Mouse (Mus musculus): ENCODE data around the gene Palm2. TPM values are rescaled to one million over a fixed set of nuclear protein-coding genes. Genes with fewer than 3 reads are reported as not detected.
"Not testable (repeated sequence)": the region's sequence is repeated elsewhere in the genome, so short reads cannot be mapped to it uniquely, and the experiment has no call there.

The Palm2 gene
- polyA plus RNA-seq (2016; fragmentation: Nextera tagmentation; extraction: Ambion mirVana) = 3.7 and 4.1 TPM in 2 replicates

GRCm38 (mm10) chr4:57433941-57434704 is at the start of gene Palm2:
Palm2 (plus strand) TSS chr4:57434247.
- WGBS = under 1% methylated on average over 67 of the region's 67 CpGs
- peak; percentile 85 for DNase-seq (ENCODE audit: low spot score)
- no peaks in the 10 kb centered on the region for H3K36me3 ChIP-seq (replicated peaks)
- H3K27me3 ChIP-seq (replicated peaks; ENCODE audit: low read depth, poor library complexity, severe bottlenecking) = peaks cover 58% of the 10 kb centered on the region
- H3K9me3 ChIP-seq = no peaks in the 10 kb centered on the region
- H3K4me3 ChIP-seq = peak within 1 kb of the TSS; percentile 85
- H3K27ac ChIP-seq (replicated peaks) = peak within 1 kb of the TSS; percentile 75
- H3K4me1 ChIP-seq = peaks cover 21% of the 10 kb centered on the region

DNA sequence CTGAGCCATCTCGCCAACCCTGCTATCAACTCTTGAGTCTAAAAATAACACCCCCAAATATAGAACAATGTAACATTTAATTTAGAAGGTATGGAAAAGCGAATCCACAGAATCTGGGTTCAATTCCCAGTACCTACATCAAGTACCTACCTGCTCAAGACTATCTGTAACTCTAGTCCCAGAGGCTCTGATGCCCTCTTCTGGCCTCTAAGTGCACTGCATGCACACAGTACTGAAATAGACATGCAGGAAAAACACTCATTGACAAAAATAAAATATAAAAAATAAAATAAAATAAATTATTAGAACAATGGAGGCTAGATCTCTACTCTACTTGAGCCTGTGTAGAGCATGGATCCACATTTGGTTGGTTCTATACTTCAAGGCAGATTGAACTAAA is 49.7 kb upstream of the Palm2 start:
- Histone ChIP-seq H3K27me3 (replicated peaks; ENCODE audit: low read depth, poor library complexity, severe bottlenecking) (no peaks in the 10 kb centered on the region), H3K4me1 (peaks cover 17% of the 10 kb centered on the region), H3K4me3 (no peak overlapping the region), H3K27ac (replicated peaks) (no peak overlapping the region), H3K36me3 (replicated peaks) (no peaks in the 10 kb centered on the region), H3K9me3 (no peaks in the 10 kb centered on the region)
- 86% methylated on average over 2 of the region's 2 CpGs for WGBS
- no peak for DNase-seq (ENCODE audit: low spot score)

DNA sequence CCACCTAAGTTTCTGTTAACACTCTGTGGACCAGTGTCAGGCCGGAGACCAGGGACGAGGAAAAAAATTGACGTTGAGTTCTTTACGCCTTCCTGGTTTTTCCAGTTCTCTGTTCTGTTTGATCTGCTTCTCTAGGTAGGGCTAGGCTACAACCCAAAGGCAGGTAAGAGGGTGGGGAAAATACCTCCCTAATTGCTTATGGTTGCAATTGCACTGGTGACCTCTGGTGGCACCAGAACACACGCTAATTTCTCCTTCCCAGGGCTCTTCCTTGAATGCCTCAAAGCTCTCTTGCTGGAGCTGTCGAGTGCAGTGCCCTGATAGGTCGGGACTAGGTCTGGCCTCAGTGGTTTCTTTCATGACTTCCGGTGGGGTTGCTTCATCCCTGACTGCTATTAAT is 42.9 kb upstream of the Palm2 start:
- Histone ChIP-seq H3K4me3 (no peak overlapping the region), H3K27ac (replicated peaks) (no peak overlapping the region), H3K27me3 (replicated peaks; ENCODE audit: low read depth, poor library complexity, severe bottlenecking) (no peaks in the 10 kb centered on the region), H3K4me1 (peaks cover 5% of the 10 kb centered on the region; the same call in 1 of the 2 replicates), H3K36me3 (replicated peaks) (no peaks in the 10 kb centered on the region), H3K9me3 (no peaks in the 10 kb centered on the region)
- 58% methylated on average over 8 of the region's 8 CpGs for WGBS
- DNase-seq (ENCODE audit: low spot score) = no peak

DNA sequence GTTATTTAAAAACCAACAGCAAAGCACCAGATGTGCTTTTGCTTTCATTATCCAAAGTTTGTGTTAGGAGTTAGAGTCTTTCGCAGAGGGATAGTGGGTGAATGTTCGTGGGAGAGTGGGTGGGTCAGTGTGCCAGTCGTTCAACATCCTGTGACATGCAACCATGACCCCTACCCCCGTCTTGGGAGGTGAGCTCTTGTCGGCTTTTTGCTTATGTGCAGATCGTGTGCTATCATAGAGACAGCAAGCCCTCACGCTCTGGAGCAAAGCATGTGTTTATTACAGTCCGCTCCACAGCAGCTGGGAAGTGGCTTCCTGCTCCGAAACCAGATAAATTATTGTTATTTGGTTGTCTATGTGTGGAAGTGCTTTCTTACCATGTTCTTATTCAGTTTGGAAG is 37.6 kb upstream of the Palm2 start:
- Histone ChIP-seq H3K27ac (replicated peaks) (no peak overlapping the region), H3K4me3 (no peak overlapping the region), H3K9me3 (no peaks in the 10 kb centered on the region), H3K4me1 (peaks cover 2% of the 10 kb centered on the region; the same call in 1 of the 2 replicates), H3K27me3 (replicated peaks; ENCODE audit: low read depth, poor library complexity, severe bottlenecking) (no peaks in the 10 kb centered on the region), H3K36me3 (replicated peaks) (no peaks in the 10 kb centered on the region)
- WGBS = 84% methylated on average over 9 of the region's 9 CpGs
- DNase-seq (ENCODE audit: low spot score) = no peak

- H3K27me3 ChIP-seq (replicated peaks; ENCODE audit: low read depth, poor library complexity, severe bottlenecking); H3K36me3 ChIP-seq (replicated peaks); H3K4me1 ChIP-seq; H3K27ac ChIP-seq (replicated peaks); DNase-seq (ENCODE audit: low spot score); H3K9me3 ChIP-seq; H3K4me3 ChIP-seq: not testable (repeated sequence)
- 31% methylated on average over 6 of the region's 6 CpGs for WGBS
Observed at GRCm38 (mm10) chr4:57412385-57412784, 21.7 kb upstream of the Palm2 start.

GRCm38 (mm10) chr4:57413016-57413415 is 21.0 kb upstream of the Palm2 start:
- Histone ChIP-seq H3K27ac (replicated peaks) (no peak overlapping the region), H3K27me3 (replicated peaks; ENCODE audit: low read depth, poor library complexity, severe bottlenecking) (no peaks in the 10 kb centered on the region), H3K36me3 (replicated peaks) (no peaks in the 10 kb centered on the region), H3K9me3 (no peaks in the 10 kb centered on the region), H3K4me3 (no peak overlapping the region), H3K4me1 (no peaks in the 10 kb centered on the region)
- WGBS = 31% methylated on average over 7 of the region's 7 CpGs
- peak; percentile 35 for DNase-seq (ENCODE audit: low spot score)

DNA sequence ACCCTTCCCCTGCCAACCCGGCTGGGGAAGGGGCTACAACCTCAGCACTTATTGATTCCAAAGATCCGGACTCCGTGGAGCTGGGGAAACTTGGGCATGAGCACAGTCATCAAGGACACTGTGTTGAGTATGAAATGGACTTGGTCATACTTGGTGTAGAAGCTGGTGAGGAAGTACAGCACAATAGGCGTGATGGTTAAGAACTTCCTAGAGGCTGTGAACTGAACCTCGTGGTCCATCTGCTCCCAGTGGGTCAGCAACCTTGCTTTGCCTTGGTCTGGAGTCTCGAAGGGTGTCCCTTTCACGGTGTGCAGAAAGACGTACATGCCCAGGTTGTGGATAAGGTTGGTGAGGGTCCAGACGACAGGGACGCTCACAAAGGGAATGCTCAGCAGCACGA is 20.4 kb upstream of the Palm2 start:
- WGBS = 88% methylated on average over 11 of the region's 11 CpGs

DNA sequence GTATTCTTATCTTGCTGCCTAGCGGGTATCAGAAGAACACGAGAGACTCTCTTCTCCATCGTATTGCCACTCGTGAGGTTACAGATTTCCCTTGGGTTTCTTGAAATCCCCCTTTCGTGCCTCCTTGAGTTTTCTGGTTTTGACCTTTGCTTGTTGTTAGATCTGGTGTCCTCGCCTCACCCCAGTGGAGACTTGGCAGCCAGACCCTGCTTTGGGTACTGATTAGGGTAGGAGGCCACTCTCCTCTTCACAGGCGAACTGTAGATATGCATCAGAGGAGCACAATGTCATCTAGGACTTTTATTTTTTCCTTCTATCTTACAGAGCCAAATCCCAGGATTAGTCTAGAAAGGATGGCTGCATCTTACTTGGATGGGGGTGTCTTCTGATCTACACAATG is 10.0 kb upstream of the Palm2 start:
- H3K27ac ChIP-seq (replicated peaks) = no peak overlapping the region
- WGBS = 87% methylated on average over 7 of the region's 7 CpGs
- H3K9me3 ChIP-seq = no peaks in the 10 kb centered on the region
- DNase-seq (ENCODE audit: low spot score) = no peak
- H3K36me3 ChIP-seq (replicated peaks) = no peaks in the 10 kb centered on the region
- no peaks in the 10 kb centered on the region for H3K4me1 ChIP-seq
- H3K4me3 ChIP-seq = no peak overlapping the region
- H3K27me3 ChIP-seq (replicated peaks; ENCODE audit: low read depth, poor library complexity, severe bottlenecking) = no peaks in the 10 kb centered on the region

More for the DNA sequence above, 20.4 kb upstream of the Palm2 start:
- H3K4me1 ChIP-seq; H3K36me3 ChIP-seq (replicated peaks); H3K27me3 ChIP-seq (replicated peaks; ENCODE audit: low read depth, poor library complexity, severe bottlenecking); DNase-seq (ENCODE audit: low spot score); H3K9me3 ChIP-seq; H3K4me3 ChIP-seq; H3K27ac ChIP-seq (replicated peaks): not testable (repeated sequence)

GRCm38 (mm10) chr4:57428317-57428716 is 5.7 kb upstream of the Palm2 start:
- H3K27me3 ChIP-seq (replicated peaks; ENCODE audit: low read depth, poor library complexity, severe bottlenecking) = peaks cover 22% of the 10 kb centered on the region
- no peaks in the 10 kb centered on the region for H3K9me3 ChIP-seq
- no peaks in the 10 kb centered on the region for H3K36me3 ChIP-seq (replicated peaks)
- H3K4me3 ChIP-seq = no peak overlapping the region
- no peak for DNase-seq (ENCODE audit: low spot score)
- 79% methylated on average over 8 of the region's 8 CpGs for WGBS
- H3K27ac ChIP-seq (replicated peaks) = no peak overlapping the region
- 0 out of 2 replicates have a peak, but pooled peaks cover under 1% of the 10 kb centered on the region for H3K4me1 ChIP-seq

- 20% methylated on average over 19 of the region's 19 CpGs for WGBS
- Histone ChIP-seq H3K27ac (replicated peaks) (peak overlapping the region; percentile 75; the same call in 1 of the 2 replicates), H3K9me3 (no peaks in the 10 kb centered on the region), H3K4me1 (peaks cover 21% of the 10 kb centered on the region), H3K4me3 (peak overlapping the region; percentile 85), H3K27me3 (replicated peaks; ENCODE audit: low read depth, poor library complexity, severe bottlenecking) (peaks cover 58% of the 10 kb centered on the region), H3K36me3 (replicated peaks) (no peaks in the 10 kb centered on the region)
- DNase-seq (ENCODE audit: low spot score) = no peak
Observed at GRCm38 (mm10) chr4:57434705-57435360, 786 bp downstream of the Palm2 start.

DNA sequence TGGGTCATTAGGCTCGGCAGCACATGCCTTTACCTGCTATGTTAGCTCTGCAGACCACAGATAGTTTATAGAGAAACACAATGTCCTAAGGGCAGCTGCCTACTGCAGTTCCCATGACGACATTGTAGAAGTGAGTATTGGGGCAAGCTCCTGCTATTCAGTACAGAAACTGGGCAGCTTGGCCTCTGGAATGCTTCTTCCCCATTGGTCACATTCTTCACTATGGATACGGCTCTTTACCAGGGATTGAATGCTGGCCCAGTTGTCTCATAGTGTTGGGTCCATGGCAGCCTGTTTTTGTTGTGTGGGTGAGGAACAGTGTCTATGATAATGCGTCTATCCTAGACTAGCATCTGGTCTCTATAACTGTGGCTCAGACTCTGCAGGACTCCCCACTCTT is 2.2 kb downstream of the Palm2 start:
- Histone ChIP-seq H3K27ac (replicated peaks) (no peak overlapping the region), H3K36me3 (replicated peaks) (no peaks in the 10 kb centered on the region), H3K9me3 (no peaks in the 10 kb centered on the region), H3K4me1 (peaks cover 21% of the 10 kb centered on the region), H3K4me3 (no peak overlapping the region), H3K27me3 (replicated peaks; ENCODE audit: low read depth, poor library complexity, severe bottlenecking) (peaks cover 53% of the 10 kb centered on the region)
- WGBS = 57% methylated on average over 4 of the region's 4 CpGs
- DNase-seq (ENCODE audit: low spot score) = no peak

DNA sequence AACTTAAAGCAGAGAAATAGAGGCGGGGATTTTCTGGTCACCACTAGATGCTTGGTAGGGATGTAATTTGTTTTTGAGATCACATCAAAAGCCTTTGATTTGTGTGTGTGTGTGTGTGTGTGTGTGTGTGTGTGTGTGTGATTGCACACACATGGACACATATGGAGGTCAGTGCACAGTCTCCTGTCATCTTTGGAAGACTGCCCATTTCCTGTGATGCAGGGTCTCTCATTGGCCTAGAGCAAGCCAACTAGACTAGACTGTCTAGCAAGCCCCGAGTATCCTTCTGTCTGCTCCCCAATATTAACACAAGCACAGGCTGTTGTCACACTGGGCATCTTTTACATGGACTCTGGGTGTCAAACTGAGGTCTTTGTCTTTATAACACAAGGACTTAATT is 12.0 kb downstream of the Palm2 start:
- WGBS = 83% methylated on average over 2 of the region's 2 CpGs
- H3K36me3 ChIP-seq (replicated peaks) = no peaks in the 10 kb centered on the region
- no peaks in the 10 kb centered on the region for H3K27me3 ChIP-seq (replicated peaks; ENCODE audit: low read depth, poor library complexity, severe bottlenecking)
- no peak overlapping the region for H3K27ac ChIP-seq (replicated peaks)
- no peak for DNase-seq (ENCODE audit: low spot score)
- H3K4me1 ChIP-seq = no peaks in the 10 kb centered on the region
- H3K9me3 ChIP-seq = no peaks in the 10 kb centered on the region
- no peak overlapping the region for H3K4me3 ChIP-seq

DNA sequence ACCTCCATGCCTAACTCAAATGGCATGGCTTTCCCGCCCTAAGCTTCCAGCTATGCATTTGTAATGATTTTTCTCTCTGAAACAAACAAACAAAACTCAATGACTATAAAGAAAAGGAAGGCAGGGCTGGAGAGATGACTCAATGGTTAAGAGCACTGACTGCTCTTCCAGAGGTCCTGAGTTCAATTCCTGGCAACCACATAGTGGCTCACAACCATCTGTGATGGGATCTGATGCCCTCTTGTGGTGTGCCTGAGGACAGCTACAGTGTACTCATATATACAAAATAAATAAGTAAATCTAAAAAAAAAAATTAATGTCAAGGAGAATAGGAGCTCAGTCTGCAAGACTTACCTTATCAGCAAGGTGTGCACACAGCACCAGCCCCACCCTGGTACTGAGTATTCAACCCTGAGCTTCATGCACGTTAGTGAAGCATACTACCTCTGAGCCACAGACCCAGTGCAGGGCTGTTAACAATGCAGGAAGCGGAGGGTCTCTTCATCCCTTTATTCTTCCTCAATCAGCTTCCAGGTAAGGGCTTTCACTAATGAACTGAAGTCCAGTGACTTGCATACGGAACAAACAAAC is 12.9 kb downstream of the Palm2 start:
- H3K27ac ChIP-seq (replicated peaks) = no peak overlapping the region
- H3K27me3 ChIP-seq (replicated peaks; ENCODE audit: low read depth, poor library complexity, severe bottlenecking) = no peaks in the 10 kb centered on the region
- H3K9me3 ChIP-seq = no peaks in the 10 kb centered on the region
- H3K36me3 ChIP-seq (replicated peaks) = no peaks in the 10 kb centered on the region
- no peak for DNase-seq (ENCODE audit: low spot score)
- no peak overlapping the region for H3K4me3 ChIP-seq
- WGBS = 83% methylated on average over 4 of the region's 4 CpGs
- no peaks in the 10 kb centered on the region for H3K4me1 ChIP-seq

Measured in embryonic facial prominence, embryonic 10.5 days (tissue).